Mouse (Mus musculus): ENCODE measurements at regions not wholly inside any gene's neighbourhood (a gene's known extent, or its start where the extent isn't known, plus 50 kb on each side); places are given as distances from the start of the nearest gene placed in this dataset.

- no peak for TF ChIP-seq POLR2A (IDR thresholded peaks at IDR 0.05; ENCODE audit: borderline replicate concordance, extremely low read depth, low read depth, low read length)
- no peak for TF ChIP-seq CTCF (IDR thresholded peaks at IDR 0.05; ENCODE audit: insufficient read depth, low read length)
Observed at GRCm38 (mm10) chr2:166348654-166349053, 193.2 kb upstream of the Sulf2 start.
